Mouse (Mus musculus) heart, embryonic 11.5 days (tissue): ENCODE data around the gene Gm17571. TPM values are rescaled to one million over a fixed set of nuclear protein-coding genes. Genes with fewer than 3 reads are reported as not detected.
A peak's percentile ranks its signal among the peaks of the same experiment; 100 is the strongest.

ENCODE experiments used
- ATAC-seq: fragments of 200-750 bp; cut with Nextera tagmentation; replicated peaks from 2 replicates; pipeline ENCODE4 v1.8.0; 2017; ENCODE audit warnings: moderate library complexity; ENCODE audit not compliant: insufficient number of reproducible peaks, low FRiP score, low TSS enrichment
- H3K27ac ChIP-seq: fragments of 300-500 bp; sonication (generic); 2 replicates; pipeline ENCODE4 v1.5.1; 2014; ENCODE audit warnings: mild to moderate bottlenecking, low read depth, low read length
- H3K27me3 ChIP-seq: fragments of 300-500 bp; sonication (generic); 2 replicates; pipeline ENCODE4 v1.6.1; 2014; ENCODE audit warnings: mild to moderate bottlenecking, low read length, mixed read lengths; ENCODE audit not compliant: control insufficient read depth, insufficient read depth
- H3K36me3 ChIP-seq: fragments of 300-500 bp; sonication (generic); 2 replicates; pipeline ENCODE4 v1.6.1; 2014; ENCODE audit warnings: mild to moderate bottlenecking, low read length, moderate library complexity, mixed read lengths; ENCODE audit not compliant: control insufficient read depth, insufficient read depth
- H3K4me1 ChIP-seq: fragments of 300-500 bp; sonication (generic); 2 replicates; pipeline ENCODE4 v1.6.1; 2014; ENCODE audit warnings: low read length; ENCODE audit not compliant: control insufficient read depth, insufficient read depth
- H3K4me2 ChIP-seq: fragments of 300-500 bp; sonication (generic); 2 replicates; pipeline ENCODE4 v1.6.1; 2014; ENCODE audit warnings: mild to moderate bottlenecking, moderate library complexity
- H3K4me3 ChIP-seq: fragments of 300-500 bp; sonication (generic); 2 replicates; pipeline ENCODE4 v1.5.1; 2014; ENCODE audit warnings: low read depth, low read length
- H3K9ac ChIP-seq: fragments of 300-500 bp; sonication (generic); 2 replicates; pipeline ENCODE4 v1.6.1; 2014; ENCODE audit warnings: mild to moderate bottlenecking, low read depth, low read length, moderate library complexity
- H3K9me3 ChIP-seq: fragments of 300-500 bp; sonication (generic); replicated peaks from 2 replicates; pipeline ENCODE4 v1.6.1; 2016; ENCODE audit warnings: low read length; ENCODE audit not compliant: control insufficient read depth
- WGBS: fragments of 180-500 bp; shearing (Covaris S2); extraction: QIAGEN DNeasy Blood & Tissue Kit; methylation state at CpG from one replicate; pipeline ENCODE4 v1.1.7; 2014; ENCODE audit not compliant: insufficient replicate concordance; 5-methylcytosine and 5-hydroxymethylcytosine counted together
- polyA plus RNA-seq: library from polyadenylated mRNA; unstranded; fragments of >200 nt; fragmentation: Nextera tagmentation; extraction: Ambion mirVana; gene quantifications from 2 replicates; pipeline ENCODE4 v1.2.1, GENCODE M21; 2014

Gene Gm17571
- polyA plus RNA-seq, 1 experiment from 2014 or later: not detected

DNA sequence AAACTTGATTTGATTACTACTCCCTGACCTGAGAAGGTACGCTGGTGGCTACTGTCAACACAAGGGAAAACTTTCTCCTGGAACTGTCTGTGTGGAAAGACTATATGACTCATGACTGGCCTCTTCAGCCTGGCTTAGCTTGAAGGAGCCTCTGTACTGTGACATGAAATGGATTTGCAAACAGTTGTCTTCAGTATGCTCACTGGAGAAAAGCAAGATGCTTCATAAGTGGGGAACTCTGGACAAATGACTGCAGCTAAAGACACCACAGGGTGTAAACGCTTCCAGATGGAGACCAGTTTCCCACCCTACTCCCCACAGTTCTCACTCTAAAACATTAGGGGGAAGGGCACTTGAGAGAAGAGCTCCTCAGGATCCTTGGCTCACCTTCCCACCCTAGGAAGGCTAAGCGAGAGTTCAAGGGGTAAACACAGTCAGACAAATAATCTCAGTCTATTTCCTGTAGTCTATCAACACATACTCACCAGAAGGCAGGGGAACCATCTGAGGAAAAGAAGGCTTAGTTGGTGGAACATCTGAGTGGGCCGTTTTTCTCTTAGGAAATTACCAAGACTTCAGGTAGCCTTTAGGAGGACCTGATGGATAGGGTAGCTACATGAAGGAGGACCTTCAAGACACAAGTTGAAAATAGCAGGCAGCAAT is 18.9 kb upstream of the Gm17571 start:
- 56% methylated on average over 4 of the region's 4 CpGs for WGBS
- Histone ChIP-seq H3K9ac (no peak overlapping the region), H3K4me2 (no peak overlapping the region), H3K4me3 (no peak overlapping the region), H3K27ac (no peak overlapping the region), H3K36me3 (no peaks in the 10 kb centered on the region), H3K27me3 (no peaks in the 10 kb centered on the region), H3K9me3 (no peaks in the 10 kb centered on the region), H3K4me1 (peaks cover 26% of the 10 kb centered on the region)
- ATAC-seq: no peak

DNA sequence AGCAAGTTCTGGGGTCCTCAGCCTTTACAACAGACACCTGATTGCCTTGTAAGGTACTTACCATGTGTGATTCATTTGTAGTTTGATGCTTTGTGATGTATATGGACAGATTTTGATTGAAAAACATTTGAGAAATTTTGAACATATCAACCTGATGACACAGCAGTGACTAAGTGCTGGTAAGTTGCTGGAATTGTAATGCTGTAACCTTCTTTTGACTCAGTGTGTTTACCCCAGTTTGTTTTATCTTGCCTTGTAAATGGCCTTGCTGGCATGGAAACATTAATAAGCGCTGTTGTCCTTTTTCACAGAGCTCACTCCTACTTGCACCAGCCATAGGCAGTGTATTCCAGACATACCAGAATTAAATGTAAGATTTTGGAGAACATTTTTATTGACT is 14.4 kb upstream of the Gm17571 start:
- Histone ChIP-seq H3K9me3 (no peaks in the 10 kb centered on the region), H3K4me1 (peaks cover 17% of the 10 kb centered on the region; the same call in 1 of the 2 replicates), H3K27ac (no peak overlapping the region), H3K9ac (no peak overlapping the region), H3K36me3 (no peaks in the 10 kb centered on the region), H3K4me2 (no peak overlapping the region), H3K4me3 (no peak overlapping the region), H3K27me3 (no peaks in the 10 kb centered on the region)
- no peak for ATAC-seq
- WGBS: 96% methylated on average over 1 of the region's 1 CpGs

DNA sequence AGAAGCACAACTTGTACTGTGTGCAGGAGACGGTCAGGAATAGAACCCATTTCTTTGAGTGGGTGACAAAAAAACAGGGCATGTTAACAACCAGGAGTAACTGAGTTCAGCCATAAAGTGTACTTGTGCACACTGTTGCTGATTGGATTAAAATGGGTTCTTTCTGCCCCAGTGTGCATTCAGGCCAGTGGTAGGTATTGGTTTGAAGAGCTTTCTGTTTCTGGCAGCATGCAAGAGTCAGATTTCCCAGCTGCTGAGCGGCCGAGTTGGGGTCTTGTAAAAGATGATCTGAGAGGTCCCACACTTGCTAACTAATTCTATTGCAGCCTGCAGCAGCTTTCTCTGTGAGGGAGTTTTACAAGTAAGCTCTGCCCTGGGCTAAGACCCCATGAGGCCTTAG is 13.5 kb upstream of the Gm17571 start:
- Histone ChIP-seq H3K27me3 (no peaks in the 10 kb centered on the region), H3K4me2 (no peak overlapping the region), H3K9ac (no peak overlapping the region), H3K9me3 (no peaks in the 10 kb centered on the region), H3K4me3 (no peak overlapping the region), H3K27ac (no peak overlapping the region), H3K36me3 (no peaks in the 10 kb centered on the region), H3K4me1 (peaks cover 11% of the 10 kb centered on the region; the same call in 1 of the 2 replicates)
- 83% methylated on average over 3 of the region's 3 CpGs for WGBS
- ATAC-seq: no peak

DNA sequence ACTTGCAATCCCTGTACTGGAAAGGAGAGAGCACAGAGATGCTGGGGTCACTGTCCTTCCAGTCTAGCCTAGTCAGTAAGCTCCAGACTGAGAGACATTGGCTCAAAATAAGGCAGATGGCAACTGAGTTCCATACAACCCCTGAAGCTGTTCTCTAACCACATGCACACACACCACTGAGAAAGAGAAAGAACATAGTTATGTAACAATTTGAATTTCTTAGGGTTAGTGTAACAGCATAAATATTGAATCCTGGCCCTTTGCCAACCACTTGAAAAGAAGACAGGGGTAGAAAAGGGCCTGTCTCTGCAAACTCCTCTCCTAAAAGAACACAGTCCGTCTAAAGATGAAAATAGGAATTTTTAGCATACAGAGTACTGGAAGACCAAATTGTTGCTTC is 12.8 kb upstream of the Gm17571 start:
- no peaks in the 10 kb centered on the region for H3K27me3 ChIP-seq
- no peaks in the 10 kb centered on the region for H3K36me3 ChIP-seq
- H3K9ac ChIP-seq: no peak overlapping the region
- peaks cover 16% of the 10 kb centered on the region for H3K4me1 ChIP-seq
- no peak for ATAC-seq
- no peaks in the 10 kb centered on the region for H3K9me3 ChIP-seq
- no peak overlapping the region for H3K4me2 ChIP-seq
- no peak overlapping the region for H3K4me3 ChIP-seq
- 63% methylated on average over 1 of the region's 1 CpGs for whole genome bisulfite sequencing
- H3K27ac ChIP-seq: no peak overlapping the region; the same call in 1 of the 2 replicates

DNA sequence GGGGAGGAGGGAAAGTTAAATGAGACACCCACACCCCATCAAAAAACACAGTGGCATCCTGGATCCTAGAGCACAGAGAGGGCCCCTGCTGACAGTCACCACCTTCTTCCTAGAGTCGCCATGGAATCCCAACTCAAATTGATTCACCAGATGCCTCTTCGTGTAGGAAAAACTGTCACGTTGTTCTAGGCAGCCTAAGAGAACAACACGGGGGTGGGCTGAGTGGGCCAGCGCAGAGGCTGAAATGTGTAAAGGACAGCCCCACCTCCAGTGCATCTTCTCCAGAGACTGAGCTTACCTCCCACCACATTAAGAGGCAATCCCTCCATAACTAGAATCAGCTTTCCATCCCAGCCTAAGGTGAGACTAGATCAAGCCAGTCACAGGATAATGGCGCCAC is 11.2 kb upstream of the Gm17571 start:
- Histone ChIP-seq H3K27ac (no peak overlapping the region), H3K27me3 (no peaks in the 10 kb centered on the region), H3K4me3 (no peak overlapping the region), H3K36me3 (no peaks in the 10 kb centered on the region), H3K9ac (no peak overlapping the region), H3K4me2 (no peak overlapping the region), H3K4me1 (peaks cover 13% of the 10 kb centered on the region), H3K9me3 (no peaks in the 10 kb centered on the region)
- 79% methylated on average over 6 of the region's 6 CpGs for whole genome bisulfite sequencing
- no peak for ATAC-seq

DNA sequence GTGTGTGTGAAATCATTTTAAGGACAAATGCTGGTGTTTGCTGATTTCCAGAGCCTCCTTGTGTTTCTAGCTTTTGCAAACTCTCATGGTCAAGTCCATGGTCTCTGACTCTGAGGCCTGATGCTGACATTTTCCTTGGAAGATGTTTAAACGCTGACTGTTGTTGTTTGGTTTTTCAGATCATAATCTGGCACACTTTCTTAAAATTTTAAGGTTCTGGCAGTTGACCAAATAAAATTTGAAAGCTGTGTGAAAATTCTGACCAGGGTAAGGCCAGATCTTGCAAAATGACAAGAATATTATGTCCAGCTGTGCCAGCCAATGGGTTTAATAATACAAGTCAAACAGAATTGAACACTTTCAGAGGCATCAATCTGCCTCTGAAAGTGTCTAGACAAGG is 8.7 kb upstream of the Gm17571 start:
- Histone ChIP-seq H3K36me3 (no peaks in the 10 kb centered on the region), H3K27ac (0 out of 2 replicates have a peak overlapping the region, but pooled peaks have one; percentile 29), H3K9ac (no peak overlapping the region), H3K9me3 (no peaks in the 10 kb centered on the region), H3K4me2 (no peak overlapping the region), H3K27me3 (no peaks in the 10 kb centered on the region), H3K4me1 (peaks cover 13% of the 10 kb centered on the region), H3K4me3 (no peak overlapping the region)
- WGBS: 79% methylated on average over 1 of the region's 1 CpGs
- no peak for ATAC-seq

DNA sequence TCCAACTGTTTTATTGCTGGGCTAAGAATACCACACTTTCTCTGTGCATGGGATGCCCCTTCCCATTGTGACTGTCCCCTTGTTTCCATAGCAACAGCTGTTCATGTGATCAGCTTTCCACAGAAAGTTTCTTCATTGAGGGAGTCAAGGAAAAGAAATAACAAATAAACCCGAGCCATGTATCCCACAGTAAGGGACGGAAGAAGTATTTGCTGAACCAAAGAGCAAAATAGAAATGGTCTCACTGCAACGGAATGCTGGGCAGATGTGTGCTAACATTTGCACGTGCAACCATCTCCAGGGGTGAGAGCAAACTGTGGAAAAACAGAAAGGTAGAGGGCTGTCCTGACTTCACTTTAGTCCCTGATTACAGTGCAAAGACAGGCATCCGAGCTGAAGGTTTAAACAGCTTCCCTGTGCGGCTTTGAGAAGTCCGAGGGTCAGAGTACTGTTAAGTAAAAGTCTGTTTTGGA is 8.1 kb upstream of the Gm17571 start:
- Histone ChIP-seq H3K4me2 (peak overlapping the region; percentile 24; the same call in 1 of the 2 replicates), H3K9ac (0 out of 2 replicates have a peak overlapping the region, but pooled peaks have one; percentile 16), H3K36me3 (no peaks in the 10 kb centered on the region), H3K27me3 (no peaks in the 10 kb centered on the region), H3K4me1 (peaks cover 13% of the 10 kb centered on the region), H3K27ac (0 out of 2 replicates have a peak overlapping the region, but pooled peaks have one; percentile 29), H3K4me3 (no peak overlapping the region), H3K9me3 (no peaks in the 10 kb centered on the region)
- ATAC-seq: peak; percentile 52; the same call in 1 of the 2 replicates
- 31% methylated on average over 7 of the region's 7 CpGs for WGBS

DNA sequence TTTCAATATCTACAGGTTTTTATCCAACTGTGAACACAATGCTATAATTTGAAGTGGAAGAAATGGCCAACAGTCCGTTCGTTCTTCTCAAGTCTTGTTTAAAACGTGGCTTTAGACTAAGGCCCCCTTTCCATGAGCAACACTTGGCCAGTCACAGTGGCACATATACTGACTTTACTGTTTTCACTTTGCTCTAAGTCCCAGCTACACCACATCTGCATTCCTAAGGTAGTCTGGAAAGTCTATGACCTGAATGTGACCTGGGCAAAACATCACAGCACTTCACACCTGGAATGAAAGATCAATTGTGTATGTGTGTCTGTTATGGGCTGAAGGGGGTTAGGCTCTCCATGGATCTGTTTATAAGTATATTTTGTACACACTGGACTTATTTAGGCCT is 2.2 kb upstream of the Gm17571 start:
- Histone ChIP-seq H3K9ac (no peak overlapping the region), H3K9me3 (no peaks in the 10 kb centered on the region), H3K4me1 (peaks cover 10% of the 10 kb centered on the region), H3K36me3 (no peaks in the 10 kb centered on the region), H3K4me3 (no peak overlapping the region), H3K27ac (no peak overlapping the region), H3K4me2 (no peak overlapping the region), H3K27me3 (no peaks in the 10 kb centered on the region)
- WGBS: 89% methylated on average over 3 of the region's 3 CpGs
- no peak for ATAC-seq

DNA sequence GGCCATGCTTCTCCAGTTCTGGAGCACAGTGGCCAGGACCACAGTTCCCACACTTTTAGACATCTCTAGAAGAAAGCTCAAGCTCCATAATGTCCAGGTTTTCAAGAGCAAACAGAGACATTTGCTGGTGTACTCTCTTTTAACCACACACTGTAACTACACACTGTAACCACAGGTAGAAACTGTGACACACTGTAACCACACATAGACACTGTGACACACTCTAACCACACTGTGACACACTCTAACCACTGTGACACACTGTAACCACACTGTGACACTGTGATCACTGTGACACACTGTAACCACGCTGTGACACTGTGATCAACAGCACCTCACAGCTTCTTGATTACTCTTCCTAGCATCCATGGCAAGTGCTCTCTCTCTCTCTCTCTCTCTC is 317 bp downstream of the Gm17571 start:
- no peaks in the 10 kb centered on the region for H3K36me3 ChIP-seq
- H3K27ac ChIP-seq: no peak overlapping the region
- 96% methylated on average over 1 of the region's 1 CpGs for WGBS
- H3K4me1 ChIP-seq: peaks cover 19% of the 10 kb centered on the region
- no peak for ATAC-seq
- no peak overlapping the region for H3K4me3 ChIP-seq
- H3K27me3 ChIP-seq: no peaks in the 10 kb centered on the region
- no peak overlapping the region for H3K9ac ChIP-seq
- no peak overlapping the region for H3K4me2 ChIP-seq
- no peaks in the 10 kb centered on the region for H3K9me3 ChIP-seq
